Mouse (Mus musculus) stomach, adult 2 months (tissue): ENCODE data around the gene Olfr446. TPM values are rescaled to one million over a fixed set of nuclear protein-coding genes. Genes with fewer than 3 reads are reported as not detected.

Experiments used
- polyA plus RNA-seq: library from polyadenylated mRNA; depleted of rRNA; stranded (reverse); fragments of >200 nt; gene quantifications from 2 replicates; pipeline ENCODE4 v1.2.3, GENCODE M21; 2012; rRNA removed

Olfr446 gene
- polyA plus RNA-seq, result not detected in 2 replicates

GRCm38 (mm10) chr6:42921077-42921476 lies at the start of gene Olfr446:
Gene Olfr446, plus strand, starts transcription at chr6:42921377.

GRCm38 (mm10) chr6:42890141-42890540 lies 31.0 kb upstream of the Olfr446 start, which contains the start of gene Olfr448:
Gene Olfr448, plus strand, starts transcription at chr6:42890441.

GRCm38 (mm10) chr6:42908578-42908977 lies 12.6 kb upstream of the Olfr446 start, which contains the start of gene Olfr447:
Gene Olfr447, plus strand, starts transcription at chr6:42908878.

GRCm38 (mm10) chr6:42948767-42949166 lies 27.6 kb downstream of the Olfr446 start, which contains the start of gene Olfr444:
Gene Olfr444, plus strand, starts transcription at chr6:42949067.

Other genes with a start within 250 kb of the Olfr446 start
- gene Tcaf1, start 211.3 kb upstream of the Olfr446 start, polyA plus RNA-seq, result 3.0 and 3.2 TPM in 2 replicates
- gene Olfr453, start 182.0 kb upstream of the Olfr446 start, polyA plus RNA-seq, result not detected in 2 replicates
- not detected in 2 replicates for gene Olfr38, start 165.0 kb upstream of the Olfr446 start, polyA plus RNA-seq
- gene Olfr452, start 136.3 kb upstream of the Olfr446 start, polyA plus RNA-seq, result not detected in 2 replicates
- not detected in 2 replicates for gene Olfr450, start 109.4 kb upstream of the Olfr446 start, polyA plus RNA-seq
- gene Olfr449, start 87.0 kb upstream of the Olfr446 start, polyA plus RNA-seq, result not detected in 2 replicates
- gene Olfr448, start 30.9 kb upstream of the Olfr446 start, polyA plus RNA-seq, result not detected in 2 replicates
- not detected in 2 replicates for gene Olfr447, start 12.5 kb upstream of the Olfr446 start, polyA plus RNA-seq
- gene Olfr444, start 27.7 kb downstream of the Olfr446 start, polyA plus RNA-seq, result not detected in 2 replicates
- gene Olfr441, start 185.0 kb downstream of the Olfr446 start, polyA plus RNA-seq, result not detected in 2 replicates
- gene Olfr237-ps1, start 225.2 kb downstream of the Olfr446 start, polyA plus RNA-seq, result not detected in 2 replicates
- gene Olfr437, start 241.9 kb downstream of the Olfr446 start, polyA plus RNA-seq, result not detected in 2 replicates